Mouse (Mus musculus) myocyte (in vitro differentiated cells): ENCODE data around the gene Kif5c. TPM values are rescaled to one million over a fixed set of nuclear protein-coding genes. Genes with fewer than 3 reads are reported as not detected.

Experiments used
- H3K27me3 ChIP-seq: one replicate; pipeline ENCODE4 v1.6.1; 2011; ENCODE audit not compliant: control insufficient read depth, insufficient read depth, insufficient read length
- H3K36me3 ChIP-seq: one replicate; pipeline ENCODE4 v1.6.1; 2011; ENCODE audit not compliant: control insufficient read depth, insufficient read depth
- H3K4me2 ChIP-seq: one replicate; pipeline ENCODE4 v1.6.1; 2011; ENCODE audit warnings: low read depth, control low read depth
- H3K4me3 ChIP-seq: one replicate; pipeline ENCODE4 v1.5.1; 2011; ENCODE audit warnings: mild to moderate bottlenecking, control low read depth, moderate library complexity
- H3K79me2 ChIP-seq: one replicate; pipeline ENCODE4 v1.6.1; 2011; ENCODE audit not compliant: control insufficient read depth, insufficient read depth
- H3ac ChIP-seq: one replicate; pipeline ENCODE4 v1.6.1; 2011; ENCODE audit not compliant: control insufficient read depth, insufficient read length
- CEBPB ChIP-seq: IDR thresholded peaks from 2 replicates; pipeline ENCODE4 v1.6.1; 2011; ENCODE audit warnings: mild to moderate bottlenecking, moderate library complexity; ENCODE audit not compliant: poor library complexity, insufficient read depth, severe bottlenecking
- E2F4 ChIP-seq: IDR thresholded peaks from one replicate; pipeline ENCODE4 v1.6.1; 2011; ENCODE audit warnings: mild to moderate bottlenecking, control low read depth, moderate library complexity; ENCODE audit not compliant: insufficient read depth
- MAX ChIP-seq: IDR thresholded peaks from one replicate; pipeline ENCODE4 v1.6.1; 2011; ENCODE audit warnings: low read depth, mild to moderate bottlenecking, control low read depth
- MYOD1 ChIP-seq, 3 experiments: IDR thresholded peaks; one replicate each; pipeline ENCODE4 v1.6.1; 2011; ENCODE audit warnings: control low read depth in 2 of 3, low read depth in 2 of 3, mild to moderate bottlenecking in 2 of 3, moderate library complexity in 1 of 3; ENCODE audit not compliant: insufficient read length in 2 of 3, control insufficient read depth in 1 of 3
- MYOG ChIP-seq, 3 experiments: IDR thresholded peaks; one replicate each; pipeline ENCODE4 v1.6.1; 2011; ENCODE audit warnings: control low read depth in 2 of 3, low read depth in 2 of 3, mild to moderate bottlenecking in 2 of 3; ENCODE audit not compliant: insufficient read length in 2 of 3, control insufficient read depth in 1 of 3, insufficient read depth in 1 of 3
- POLR2A ChIP-seq: IDR thresholded peaks from one replicate; pipeline ENCODE4 v1.6.1; 2011; ENCODE audit warnings: low read depth, mild to moderate bottlenecking, control low read depth, moderate library complexity; ENCODE audit not compliant: insufficient read length
- POLR2AphosphoS2 ChIP-seq: IDR thresholded peaks from one replicate; pipeline ENCODE4 v1.6.1; 2011; ENCODE audit warnings: low read depth, control low read depth; ENCODE audit not compliant: insufficient read length
- REST ChIP-seq: IDR thresholded peaks from one replicate; pipeline ENCODE4 v1.6.1; 2011; ENCODE audit warnings: mild to moderate bottlenecking, control low read depth, moderate library complexity; ENCODE audit not compliant: insufficient read depth, insufficient read length
- SRF ChIP-seq: IDR thresholded peaks from one replicate; pipeline ENCODE4 v1.6.1; 2011; ENCODE audit warnings: low read depth; ENCODE audit not compliant: control insufficient read depth, insufficient read length
- TCF12 ChIP-seq: IDR thresholded peaks from one replicate; pipeline ENCODE4 v1.6.1; 2011; ENCODE audit warnings: mild to moderate bottlenecking, control low read depth; ENCODE audit not compliant: poor library complexity, insufficient read depth, severe bottlenecking
- TCF3 ChIP-seq: IDR thresholded peaks from one replicate; pipeline ENCODE4 v1.6.1; 2011; ENCODE audit warnings: low read depth, control low read depth; ENCODE audit not compliant: insufficient read length
- USF1 ChIP-seq: IDR thresholded peaks from one replicate; pipeline ENCODE4 v1.6.1; 2011; ENCODE audit warnings: low read depth, mild to moderate bottlenecking, control low read depth, moderate library complexity
- polyA plus RNA-seq: library from polyadenylated mRNA; unstranded; fragments of >200 nt; fragmentation: generic; extraction: Trizol; gene quantifications from one replicate; pipeline ENCODE4 v1.2.1, GENCODE M21; 2012; ENCODE audit warnings: missing spikeins

The Kif5c gene
- polyA plus RNA-seq, 1 experiment = 6.2 TPM

DNA sequence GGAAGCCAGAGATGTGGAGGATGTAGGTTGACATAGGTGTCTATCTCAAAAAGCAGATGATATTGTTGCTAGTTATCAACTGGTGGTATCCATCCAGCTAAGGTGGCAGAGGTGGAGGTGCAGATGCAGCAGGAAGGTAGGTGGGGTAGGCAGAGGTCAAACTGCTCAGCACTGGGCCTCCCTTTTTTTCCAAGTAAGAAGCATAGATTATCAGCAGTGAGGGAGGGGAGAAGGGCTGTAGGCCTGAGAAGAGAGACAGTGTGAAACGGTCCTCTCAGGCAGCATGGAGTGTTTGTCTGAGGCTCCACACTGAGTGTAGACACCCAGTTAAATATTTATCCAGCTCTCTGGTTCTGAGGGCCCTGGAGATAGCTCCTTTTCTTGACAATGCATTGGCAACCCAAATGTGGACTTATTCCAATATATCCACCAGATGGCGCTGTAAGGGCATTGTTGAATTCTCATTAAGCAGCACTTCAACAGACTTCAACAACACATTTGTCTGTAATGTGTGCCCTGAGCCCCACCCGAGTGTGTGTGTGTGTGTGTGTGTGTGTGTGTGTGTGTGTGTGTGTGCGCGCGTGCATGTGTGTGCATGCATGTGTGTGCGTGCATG, 145.3 kb downstream of the Kif5c start:
- Histone ChIP-seq H3ac (no peak overlapping the region), H3K36me3 (no peaks in the 10 kb centered on the region), H3K4me2 (no peak overlapping the region), H3K79me2 (no peaks in the 10 kb centered on the region), H3K4me3 (no peak overlapping the region), H3K27me3 (no peaks in the 10 kb centered on the region)
- TF ChIP-seq REST = no peak
- no peak for TF ChIP-seq USF1
- no peak for TF ChIP-seq MAX
- TF ChIP-seq TCF12 = no peak
- TF ChIP-seq MYOD1 (IDR thresholded peaks at IDR 0.05; ENCODE audit: control insufficient read depth in 1 of 3, insufficient read length in 2 of 3, low read depth in 2 of 3) = no peak
- TF ChIP-seq MYOG (IDR thresholded peaks at IDR 0.05; ENCODE audit: control insufficient read depth in 1 of 3, insufficient read depth in 1 of 3, insufficient read length in 2 of 3, low read depth in 2 of 3) = no peak
- TF ChIP-seq SRF = no peak

DNA sequence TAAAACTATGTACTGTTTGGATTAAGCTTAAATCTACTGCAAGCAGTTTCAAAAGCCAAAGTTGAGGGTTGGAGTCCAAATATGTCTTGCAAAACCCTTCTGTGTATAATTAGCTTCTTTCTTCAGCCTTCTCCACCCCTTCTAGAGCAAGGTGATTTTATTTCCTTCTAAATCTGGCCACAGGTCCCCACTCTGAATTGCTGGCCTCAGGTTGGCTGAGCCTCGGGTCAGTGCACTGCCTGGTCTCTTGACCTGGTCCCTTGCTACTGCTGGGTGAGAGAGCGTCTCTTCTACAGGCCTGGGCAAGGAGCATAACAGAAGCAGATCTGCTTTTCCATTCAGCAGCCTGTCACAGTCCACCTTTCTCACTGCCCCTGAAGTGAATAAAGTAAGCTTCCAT, 149.8 kb downstream of the Kif5c start:
- H3K79me2 ChIP-seq = no peaks in the 10 kb centered on the region
- no peaks in the 10 kb centered on the region for H3K36me3 ChIP-seq
- no peak overlapping the region for H3ac ChIP-seq
- TF ChIP-seq MYOD1 (IDR thresholded peaks at IDR 0.05; ENCODE audit: control insufficient read depth in 1 of 3, insufficient read length in 2 of 3, low read depth in 2 of 3) = no peak
- TF ChIP-seq REST = no peak
- TF ChIP-seq TCF3 = no peak
- TF ChIP-seq POLR2A = no peak
- TF ChIP-seq SRF = no peak
- TF ChIP-seq MAX = no peak
- no peak for TF ChIP-seq MYOG (IDR thresholded peaks at IDR 0.05; ENCODE audit: control insufficient read depth in 1 of 3, insufficient read depth in 1 of 3, insufficient read length in 2 of 3, low read depth in 2 of 3)
- H3K4me3 ChIP-seq = no peak overlapping the region
- H3K27me3 ChIP-seq = no peaks in the 10 kb centered on the region
- no peak overlapping the region for H3K4me2 ChIP-seq

DNA sequence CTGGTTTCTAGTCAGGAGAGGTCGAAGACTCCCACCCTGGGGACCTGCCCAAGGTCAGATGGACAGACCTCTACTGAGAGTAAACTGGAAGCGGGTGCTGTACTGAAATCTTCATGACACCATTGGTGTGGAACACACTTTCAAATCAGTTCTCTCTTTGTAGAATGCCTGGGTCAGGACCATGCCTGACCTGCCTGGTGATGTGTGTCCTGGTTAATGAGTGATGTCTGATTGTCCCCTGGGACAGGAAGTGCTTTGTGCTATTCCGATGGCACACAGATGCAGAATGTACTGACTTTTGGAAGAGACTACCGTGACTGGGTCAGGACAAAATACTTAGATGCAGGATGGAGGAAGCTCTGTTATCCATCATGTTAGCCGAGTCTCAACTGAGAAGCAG, 151.3 kb downstream of the Kif5c start:
- H3K4me3 ChIP-seq = no peak overlapping the region
- H3K79me2 ChIP-seq = no peaks in the 10 kb centered on the region
- no peak for TF ChIP-seq SRF
- no peak overlapping the region for H3K4me2 ChIP-seq
- H3K27me3 ChIP-seq = no peaks in the 10 kb centered on the region
- H3ac ChIP-seq = no peak overlapping the region
- no peaks in the 10 kb centered on the region for H3K36me3 ChIP-seq

DNA sequence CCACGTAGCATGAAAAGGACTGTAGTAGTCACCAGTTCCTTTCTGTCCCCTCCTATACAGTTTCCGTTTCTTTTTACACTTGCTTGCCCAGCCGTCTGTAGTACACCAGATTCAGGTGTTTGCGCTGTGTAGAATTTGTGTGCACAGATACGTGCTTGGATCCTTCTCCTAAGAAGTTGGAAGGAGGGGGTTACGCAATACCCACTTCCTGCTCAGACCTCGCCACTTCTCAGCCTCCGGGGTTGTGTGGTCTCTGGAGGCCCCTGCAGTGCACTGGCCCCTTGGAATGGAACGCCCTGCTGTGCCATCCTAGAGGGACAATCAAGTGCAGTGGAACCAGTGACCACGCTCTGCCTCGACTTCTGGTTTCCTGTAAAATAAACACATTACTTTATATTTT, 152.1 kb downstream of the Kif5c start:
- TF ChIP-seq CEBPB (peak; percentile 61), USF1 (no peak), MAX (no peak), TCF3 (no peak), SRF (no peak), TCF12 (no peak)

DNA sequence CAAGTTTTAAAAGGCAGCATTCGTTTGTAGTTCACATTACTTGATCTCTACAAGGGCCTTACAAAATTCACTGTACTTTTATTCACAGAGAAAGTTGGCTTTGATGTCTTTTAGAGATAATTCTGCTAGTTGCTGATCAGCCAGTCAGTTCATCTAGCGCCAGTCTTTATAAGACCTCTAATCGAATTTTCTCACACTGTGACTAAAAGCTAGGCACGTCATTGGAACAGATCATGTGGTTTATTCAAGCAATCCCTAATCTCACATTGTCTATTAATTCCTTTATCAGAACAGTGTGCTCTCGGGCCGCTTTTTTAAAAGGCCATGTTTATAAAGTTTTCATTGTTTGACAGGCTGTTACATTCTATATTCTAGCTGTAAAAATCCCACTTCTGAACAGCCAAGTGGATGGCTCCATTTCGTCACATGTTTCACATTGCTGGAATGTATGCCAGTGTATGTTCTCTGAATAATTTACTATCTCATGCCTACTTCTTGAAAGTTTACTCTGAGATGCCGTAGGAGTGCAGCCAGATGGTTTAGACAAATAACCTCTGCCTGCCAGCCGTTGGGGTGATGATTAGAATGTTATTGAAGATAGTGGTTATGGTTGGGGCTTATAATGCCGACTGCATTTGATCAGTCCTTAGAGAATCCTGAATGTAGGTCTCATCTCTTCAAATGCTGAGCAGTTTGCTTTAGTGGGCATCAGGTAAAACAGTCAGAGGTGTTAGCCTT, 154.3 kb downstream of the Kif5c start:
- H3K4me2 ChIP-seq = no peak overlapping the region
- no peaks in the 10 kb centered on the region for H3K27me3 ChIP-seq
- H3K4me3 ChIP-seq = no peak overlapping the region
- H3K36me3 ChIP-seq = no peaks in the 10 kb centered on the region
- no peaks in the 10 kb centered on the region for H3K79me2 ChIP-seq
- H3ac ChIP-seq = no peak overlapping the region
- TF ChIP-seq MYOD1 (IDR thresholded peaks at IDR 0.05; ENCODE audit: control insufficient read depth in 1 of 3, insufficient read length in 2 of 3, low read depth in 2 of 3) (no peak), SRF (no peak), REST (no peak), MYOG (IDR thresholded peaks at IDR 0.05; ENCODE audit: control insufficient read depth in 1 of 3, insufficient read depth in 1 of 3, insufficient read length in 2 of 3, low read depth in 2 of 3) (no peak), MAX (no peak), E2F4 (no peak), TCF3 (no peak), CEBPB (no peak), POLR2AphosphoS2 (no peak), USF1 (no peak), TCF12 (no peak), POLR2A (no peak)

More for the DNA sequence above, 152.1 kb downstream of the Kif5c start:
- H3ac ChIP-seq = no peak overlapping the region
- no peaks in the 10 kb centered on the region for H3K36me3 ChIP-seq
- H3K79me2 ChIP-seq = no peaks in the 10 kb centered on the region
- no peak overlapping the region for H3K4me2 ChIP-seq
- no peaks in the 10 kb centered on the region for H3K27me3 ChIP-seq
- no peak overlapping the region for H3K4me3 ChIP-seq
